Mouse (Mus musculus) midbrain, embryonic 15.5 days (tissue): ENCODE results near the gene Igll1. TPM values are rescaled to one million over a fixed set of nuclear protein-coding genes. Genes with fewer than 3 reads are reported as not detected.
A peak's percentile ranks its signal among the peaks of the same experiment; 100 is the strongest.
"Not testable (repeated sequence)": the region's sequence is repeated elsewhere in the genome, so short reads cannot be mapped to it uniquely, and the experiment has no call there.

Source experiments
- ATAC-seq: fragments of 200-750 bp; cut with Nextera tagmentation; replicated peaks from 2 replicates; pipeline ENCODE4 v1.8.0; 2017; ENCODE audit warnings: moderate TSS enrichment
- H3K27ac ChIP-seq: fragments of 300-500 bp; sonication (generic); 2 replicates; pipeline ENCODE4 v1.5.1; 2015; ENCODE audit warnings: mild to moderate bottlenecking, inconsistent platforms
- H3K27me3 ChIP-seq: fragments of 300-500 bp; sonication (generic); replicated peaks from 2 replicates; pipeline ENCODE4 v1.6.1; 2015; ENCODE audit warnings: inconsistent platforms
- H3K36me3 ChIP-seq: fragments of 300-500 bp; sonication (generic); replicated peaks from 2 replicates; pipeline ENCODE4 v1.6.1; 2015; ENCODE audit warnings: inconsistent platforms
- H3K4me1 ChIP-seq: fragments of 300-500 bp; sonication (generic); 2 replicates; pipeline ENCODE4 v1.6.1; 2015; ENCODE audit warnings: inconsistent platforms
- H3K4me2 ChIP-seq: fragments of 300-500 bp; sonication (generic); 2 replicates; pipeline ENCODE4 v1.6.1; 2015; ENCODE audit warnings: inconsistent platforms, mild to moderate bottlenecking, moderate library complexity
- H3K4me3 ChIP-seq: fragments of 300-500 bp; sonication (generic); 2 replicates; pipeline ENCODE4 v1.5.1; 2015; ENCODE audit warnings: mild to moderate bottlenecking, inconsistent platforms
- H3K9ac ChIP-seq: fragments of 300-500 bp; sonication (generic); 2 replicates; pipeline ENCODE4 v1.6.1; 2015; ENCODE audit warnings: mild to moderate bottlenecking, inconsistent platforms
- H3K9me3 ChIP-seq: fragments of 300-500 bp; sonication (generic); 2 replicates; pipeline ENCODE4 v1.6.1; 2016; ENCODE audit warnings: inconsistent platforms
- WGBS: fragments of 180-500 bp; shearing (Covaris S2); methylation state at CpG from one replicate; pipeline ENCODE4 v1.1.7; 2015; ENCODE audit warnings: mixed read lengths; 5-methylcytosine and 5-hydroxymethylcytosine counted together
- polyA plus RNA-seq: library from polyadenylated mRNA; unstranded; fragments of >200 nt; fragmentation: Nextera tagmentation; extraction: Ambion mirVana; gene quantifications from 2 replicates; pipeline ENCODE4 v1.2.1, GENCODE M21; 2015

Igll1 gene
- polyA plus RNA-seq, 1 experiment from 2014 or later = not detected

GRCm38 (mm10) chr16:16870617-16871331 is 7.0 kb upstream of the Igll1 start, which contains the start of the genes Top3b and Vpreb1:
Gene Top3b, plus strand, starts transcription at chr16:16870736.
Gene Vpreb1, minus strand, starts transcription at chr16:16870843.
- peak; percentile 98 for ATAC-seq
- under 1% methylated on average over 49 of the region's 49 CpGs for WGBS
- Histone ChIP-seq H3K27me3 (no peaks in the 10 kb centered on the region), H3K36me3 (peaks cover 6% of the 10 kb centered on the region; the same call in 1 of the 2 replicates), H3K4me1 (peaks cover 17% of the 10 kb centered on the region), H3K9ac (peak within 1 kb of the TSS; percentile 84), H3K9me3 (no peaks in the 10 kb centered on the region), H3K27ac (peak within 1 kb of the TSS; percentile 92), H3K4me3 (peak within 1 kb of the TSS; percentile 69), H3K4me2 (peak within 1 kb of the TSS; percentile 61)

GRCm38 (mm10) chr16:16870241-16870616 is 6.4 kb upstream of the Igll1 start:
- H3K4me2 ChIP-seq = peak overlapping the region; percentile 61
- H3K9me3 ChIP-seq = no peaks in the 10 kb centered on the region
- H3K27ac ChIP-seq = peak overlapping the region; percentile 92
- peaks cover 17% of the 10 kb centered on the region for H3K4me1 ChIP-seq
- peak overlapping the region; percentile 69 for H3K4me3 ChIP-seq
- H3K36me3 ChIP-seq = 0 out of 2 replicates have a peak, but pooled peaks cover 4% of the 10 kb centered on the region
- no peaks in the 10 kb centered on the region for H3K27me3 ChIP-seq
- 35% methylated on average over 7 of the region's 7 CpGs for WGBS
- peak; percentile 75 for ATAC-seq
- H3K9ac ChIP-seq = no peak overlapping the region

- Histone ChIP-seq H3K36me3 (no peaks in the 10 kb centered on the region), H3K4me1 (peaks cover 2% of the 10 kb centered on the region; the same call in 1 of the 2 replicates), H3K4me2 (no peak overlapping the region), H3K4me3 (no peak overlapping the region), H3K27ac (no peak overlapping the region), H3K27me3 (no peaks in the 10 kb centered on the region), H3K9me3 (no peaks in the 10 kb centered on the region), H3K9ac (no peak overlapping the region)
- no peak for ATAC-seq
- WGBS = 62% methylated on average over 4 of the region's 5 CpGs
Measured at GRCm38 (mm10) chr16:16865696-16866561, 2.1 kb upstream of the Igll1 start.

- ATAC-seq = no peak
- Histone ChIP-seq H3K9ac (no peak overlapping the region), H3K4me1 (peaks cover 2% of the 10 kb centered on the region; the same call in 1 of the 2 replicates), H3K36me3 (no peaks in the 10 kb centered on the region), H3K9me3 (no peaks in the 10 kb centered on the region), H3K27ac (no peak overlapping the region), H3K4me3 (no peak overlapping the region), H3K4me2 (no peak overlapping the region), H3K27me3 (no peaks in the 10 kb centered on the region)
Measured at GRCm38 (mm10) chr16:16865217-16865616, 1.4 kb upstream of the Igll1 start.

- no peak overlapping the region for H3K27ac ChIP-seq
- H3K9me3 ChIP-seq = no peaks in the 10 kb centered on the region
- no peak overlapping the region for H3K9ac ChIP-seq
- no peak overlapping the region for H3K4me2 ChIP-seq
- 77% methylated on average over 3 of the region's 3 CpGs for WGBS
- H3K4me3 ChIP-seq = no peak overlapping the region
- H3K36me3 ChIP-seq = no peaks in the 10 kb centered on the region
- no peaks in the 10 kb centered on the region for H3K27me3 ChIP-seq
- no peaks in the 10 kb centered on the region for H3K4me1 ChIP-seq
- no peak for ATAC-seq
Measured at GRCm38 (mm10) chr16:16862288-16862687, 1.5 kb downstream of the Igll1 start.

- no peak overlapping the region for H3K4me3 ChIP-seq
- WGBS = 80% methylated on average over 13 of the region's 13 CpGs
- no peak overlapping the region for H3K4me2 ChIP-seq
- no peaks in the 10 kb centered on the region for H3K27me3 ChIP-seq
- no peaks in the 10 kb centered on the region for H3K36me3 ChIP-seq
- no peaks in the 10 kb centered on the region for H3K4me1 ChIP-seq
- no peak overlapping the region for H3K27ac ChIP-seq
- no peaks in the 10 kb centered on the region for H3K9me3 ChIP-seq
- ATAC-seq = no peak
- no peak overlapping the region for H3K9ac ChIP-seq
Measured at GRCm38 (mm10) chr16:16856731-16857476, 6.9 kb downstream of the Igll1 start.

- not testable (repeated sequence) for H3K27me3 ChIP-seq, H3K27ac ChIP-seq, H3K9ac ChIP-seq, H3K9me3 ChIP-seq, H3K4me2 ChIP-seq, H3K36me3 ChIP-seq, H3K4me3 ChIP-seq, H3K4me1 ChIP-seq, ATAC-seq
- WGBS = 81% methylated on average over 9 of the region's 9 CpGs
Measured at GRCm38 (mm10) chr16:16856054-16856453, 7.7 kb downstream of the Igll1 start.

GRCm38 (mm10) chr16:16855541-16855940 is 8.2 kb downstream of the Igll1 start:
- no peaks in the 10 kb centered on the region for H3K4me1 ChIP-seq
- H3K27me3 ChIP-seq = no peaks in the 10 kb centered on the region
- no peaks in the 10 kb centered on the region for H3K9me3 ChIP-seq
- no peak overlapping the region for H3K9ac ChIP-seq
- no peak overlapping the region for H3K27ac ChIP-seq
- H3K4me3 ChIP-seq = no peak overlapping the region
- no peaks in the 10 kb centered on the region for H3K36me3 ChIP-seq
- ATAC-seq = no peak
- 95% methylated on average over 1 of the region's 1 CpGs for WGBS
- no peak overlapping the region for H3K4me2 ChIP-seq

GRCm38 (mm10) chr16:16854836-16855235 is 8.9 kb downstream of the Igll1 start:
- 43% methylated on average over 6 of the region's 6 CpGs for WGBS
- H3K9ac ChIP-seq = no peak overlapping the region

GRCm38 (mm10) chr16:16852411-16852810 is 11.4 kb downstream of the Igll1 start:
- WGBS = 83% methylated on average over 3 of the region's 3 CpGs

More at GRCm38 (mm10) chr16:16854836-16855235, 8.9 kb downstream of the Igll1 start:
- Histone ChIP-seq H3K4me3 (no peak overlapping the region), H3K9me3 (no peaks in the 10 kb centered on the region), H3K4me2 (no peak overlapping the region), H3K27ac (no peak overlapping the region), H3K36me3 (no peaks in the 10 kb centered on the region), H3K4me1 (no peaks in the 10 kb centered on the region), H3K27me3 (no peaks in the 10 kb centered on the region)
- no peak for ATAC-seq

GRCm38 (mm10) chr16:16849196-16849595 is 14.6 kb downstream of the Igll1 start:
- H3K4me1 ChIP-seq = no peaks in the 10 kb centered on the region
- no peak overlapping the region for H3K9ac ChIP-seq
- no peaks in the 10 kb centered on the region for H3K27me3 ChIP-seq
- ATAC-seq = no peak
- no peak overlapping the region for H3K4me2 ChIP-seq
- H3K36me3 ChIP-seq = no peaks in the 10 kb centered on the region
- H3K27ac ChIP-seq = no peak overlapping the region
- H3K4me3 ChIP-seq = no peak overlapping the region
- H3K9me3 ChIP-seq = no peaks in the 10 kb centered on the region

More at GRCm38 (mm10) chr16:16852411-16852810, 11.4 kb downstream of the Igll1 start:
- no peak overlapping the region for H3K9ac ChIP-seq
- no peak overlapping the region for H3K4me3 ChIP-seq
- no peak overlapping the region for H3K4me2 ChIP-seq
- H3K27ac ChIP-seq = no peak overlapping the region
- ATAC-seq = no peak
- no peaks in the 10 kb centered on the region for H3K27me3 ChIP-seq
- H3K36me3 ChIP-seq = no peaks in the 10 kb centered on the region
- no peaks in the 10 kb centered on the region for H3K4me1 ChIP-seq
- no peaks in the 10 kb centered on the region for H3K9me3 ChIP-seq

GRCm38 (mm10) chr16:16829671-16830070 is 34.1 kb downstream of the Igll1 start:
- Histone ChIP-seq H3K9me3 (no peaks in the 10 kb centered on the region), H3K4me1 (no peaks in the 10 kb centered on the region), H3K4me2 (peak overlapping the region; percentile 85; the same call in 1 of the 2 replicates), H3K4me3 (peak overlapping the region; percentile 85), H3K27ac (no peak overlapping the region), H3K27me3 (no peaks in the 10 kb centered on the region), H3K36me3 (no peaks in the 10 kb centered on the region), H3K9ac (no peak overlapping the region)
- ATAC-seq = peak; percentile 51
- WGBS = 86% methylated on average over 3 of the region's 3 CpGs
